Mouse (Mus musculus): ENCODE measurements around the gene Tmed9. TPM values are rescaled to one million over a fixed set of nuclear protein-coding genes. Genes with fewer than 3 reads are reported as not detected.
"Not testable (repeated sequence)": the region's sequence is repeated elsewhere in the genome, so short reads cannot be mapped to it uniquely, and the experiment has no call there.

The Tmed9 gene
- total RNA-seq, 4 experiments from 2014 or later = 125 to 136 (median 132) TPM

- DNase-seq (ENCODE audit: low spot score in 2 of 2) = no peak
Measured at GRCm38 (mm10) chr13:55567001-55567400, 6.5 kb upstream of the Tmed9 start.

- DNase-seq (ENCODE audit: low spot score in 2 of 2) = no peak
Measured at GRCm38 (mm10) chr13:55567949-55568348, 5.6 kb upstream of the Tmed9 start.

GRCm38 (mm10) chr13:55568524-55568923 is 5.0 kb upstream of the Tmed9 start:
- not testable (repeated sequence) for DNase-seq (ENCODE audit: low spot score in 2 of 2)

GRCm38 (mm10) chr13:55569726-55570285 is 3.7 kb upstream of the Tmed9 start:
- DNase-seq (ENCODE audit: low spot score in 2 of 2) = no peak

- peak in 1 of 2 experiments; percentile 23 for DNase-seq (ENCODE audit: low spot score in 2 of 2)
Measured at GRCm38 (mm10) chr13:55570286-55570973, 3.1 kb upstream of the Tmed9 start.

- peak; percentile 90 to 91 for DNase-seq (ENCODE audit: low spot score in 2 of 2)
Measured at GRCm38 (mm10) chr13:55571027-55571751, 2.3 kb upstream of the Tmed9 start, which contains the start of gene Fam193b. Gene Fam193b, minus strand, starts transcription at chr13:55571120.

GRCm38 (mm10) chr13:55571977-55572376 is 1.6 kb upstream of the Tmed9 start:
- DNase-seq (ENCODE audit: low spot score in 2 of 2) = no peak

- DNase-seq (ENCODE audit: low spot score in 2 of 2) = no peak
Measured at GRCm38 (mm10) chr13:55574321-55574720, 789 bp downstream of the Tmed9 start.

- no peak for DNase-seq (ENCODE audit: low spot score in 2 of 2)
Measured at GRCm38 (mm10) chr13:55575932-55576331, 2.4 kb downstream of the Tmed9 start.

GRCm38 (mm10) chr13:55576872-55577271 is 3.3 kb downstream of the Tmed9 start:
- not testable (repeated sequence) for DNase-seq (ENCODE audit: low spot score in 2 of 2)

- DNase-seq (ENCODE audit: low spot score in 2 of 2) = no peak
Measured at GRCm38 (mm10) chr13:55578086-55578485, 4.6 kb downstream of the Tmed9 start.

- DNase-seq (ENCODE audit: low spot score in 2 of 2) = no peak
Measured at GRCm38 (mm10) chr13:55591961-55592490, 18.5 kb downstream of the Tmed9 start.

GRCm38 (mm10) chr13:55592512-55593253 is 19.2 kb downstream of the Tmed9 start:
- peak; percentile 93 to 97 for DNase-seq (ENCODE audit: low spot score in 2 of 2)

- DNase-seq (ENCODE audit: low spot score in 2 of 2) = no peak
Measured at GRCm38 (mm10) chr13:55593254-55593747, 19.8 kb downstream of the Tmed9 start.

- DNase-seq (ENCODE audit: low spot score in 2 of 2) = peak; percentile 42 to 88
Measured at GRCm38 (mm10) chr13:55595375-55595774, 21.8 kb downstream of the Tmed9 start.

- DNase-seq (ENCODE audit: low spot score in 2 of 2) = peak in 1 of 2 experiments; percentile 57
Measured at GRCm38 (mm10) chr13:55596802-55597201, 23.3 kb downstream of the Tmed9 start.

- DNase-seq (ENCODE audit: low spot score in 2 of 2) = peak; percentile 72 to 77
Measured at GRCm38 (mm10) chr13:55599566-55600540, 26.3 kb downstream of the Tmed9 start, which contains the start of gene B4galt7. Gene B4galt7, plus strand, starts transcription at chr13:55599896.

GRCm38 (mm10) chr13:55600657-55601056 is 27.1 kb downstream of the Tmed9 start:
- no peak for DNase-seq (ENCODE audit: low spot score in 2 of 2)

- DNase-seq (ENCODE audit: low spot score in 2 of 2) = peak; percentile 49 to 82
Measured at GRCm38 (mm10) chr13:55601611-55602010, 28.1 kb downstream of the Tmed9 start.

- no peak for DNase-seq (ENCODE audit: low spot score in 2 of 2)
Measured at GRCm38 (mm10) chr13:55604606-55605005, 31.1 kb downstream of the Tmed9 start.
